Mouse (Mus musculus) olfactory bulb, adult 2 months (tissue): ENCODE results near the gene Icam1.

Source experiments
- CTCF ChIP-seq: fragments of 200-500 bp; IDR thresholded peaks from 2 replicates; pipeline ENCODE4 v1.5.1; 2012; ENCODE audit warnings: low read depth, mild to moderate bottlenecking, low read length, moderate library complexity; ENCODE audit not compliant: insufficient read depth
- POLR2A ChIP-seq: fragments of 200-500 bp; IDR thresholded peaks from 2 replicates; pipeline ENCODE4 v1.6.1; 2012; ENCODE audit warnings: mild to moderate bottlenecking, low read depth, low read length, moderate library complexity; ENCODE audit not compliant: insufficient read depth

DNA sequence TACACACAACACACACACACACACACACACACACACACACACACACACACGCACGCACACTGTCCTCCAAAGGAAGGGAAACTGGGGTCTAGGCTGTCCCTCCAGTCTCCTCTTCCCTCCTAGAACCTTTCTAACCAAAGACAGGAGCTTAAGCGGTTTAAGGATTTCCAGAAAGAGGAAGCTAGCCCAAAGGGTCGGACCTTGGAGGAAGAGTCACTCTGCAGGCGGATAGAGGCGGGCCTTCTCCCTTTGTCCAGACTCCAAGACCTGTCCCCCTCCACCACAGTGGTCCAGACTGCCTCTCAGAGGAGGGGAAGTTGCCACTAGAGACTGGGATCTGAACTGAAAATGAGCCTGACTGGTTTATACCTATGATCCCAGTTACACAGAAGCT is 42.1 kb upstream of the Icam1 start:
- no peak for TF ChIP-seq POLR2A
- TF ChIP-seq CTCF: no peak
